Mouse (Mus musculus): ENCODE data around the gene Dolk. TPM values are rescaled to one million over a fixed set of nuclear protein-coding genes. Genes with fewer than 3 reads are reported as not detected.

Gene Dolk
- total RNA-seq, 2 experiments from 2014 or later, result 25.8 to 29.2 TPM

DNA sequence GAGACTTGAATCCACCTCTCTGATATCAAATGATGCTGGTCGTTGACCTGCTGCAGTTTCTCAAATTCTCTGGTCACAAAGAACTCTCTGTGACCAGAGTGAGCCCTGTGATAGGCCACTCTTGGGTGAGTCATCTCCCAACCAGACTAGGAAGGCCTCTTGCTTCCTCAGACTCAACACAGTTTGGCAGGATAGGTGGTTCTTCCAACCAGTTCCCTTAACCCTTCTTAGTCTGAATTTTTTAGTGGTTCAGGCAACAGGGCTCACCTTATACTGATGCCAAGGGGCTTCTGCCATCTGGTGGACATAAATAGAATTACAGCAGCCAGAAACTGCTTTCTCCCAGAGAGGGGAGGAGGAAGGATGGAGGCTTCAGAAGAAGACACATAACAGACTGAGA is 16.0 kb downstream of the Dolk start:
- DNase-seq (ENCODE audit: low spot score in 2 of 2), result peak; percentile 73 to 92
- intact Hi-C loops (cut with DNase I), result loop anchor here (10.0 kb wide), 1 partner anchor 75 kb away; no protein-coding TSS in a partner anchor

DNA sequence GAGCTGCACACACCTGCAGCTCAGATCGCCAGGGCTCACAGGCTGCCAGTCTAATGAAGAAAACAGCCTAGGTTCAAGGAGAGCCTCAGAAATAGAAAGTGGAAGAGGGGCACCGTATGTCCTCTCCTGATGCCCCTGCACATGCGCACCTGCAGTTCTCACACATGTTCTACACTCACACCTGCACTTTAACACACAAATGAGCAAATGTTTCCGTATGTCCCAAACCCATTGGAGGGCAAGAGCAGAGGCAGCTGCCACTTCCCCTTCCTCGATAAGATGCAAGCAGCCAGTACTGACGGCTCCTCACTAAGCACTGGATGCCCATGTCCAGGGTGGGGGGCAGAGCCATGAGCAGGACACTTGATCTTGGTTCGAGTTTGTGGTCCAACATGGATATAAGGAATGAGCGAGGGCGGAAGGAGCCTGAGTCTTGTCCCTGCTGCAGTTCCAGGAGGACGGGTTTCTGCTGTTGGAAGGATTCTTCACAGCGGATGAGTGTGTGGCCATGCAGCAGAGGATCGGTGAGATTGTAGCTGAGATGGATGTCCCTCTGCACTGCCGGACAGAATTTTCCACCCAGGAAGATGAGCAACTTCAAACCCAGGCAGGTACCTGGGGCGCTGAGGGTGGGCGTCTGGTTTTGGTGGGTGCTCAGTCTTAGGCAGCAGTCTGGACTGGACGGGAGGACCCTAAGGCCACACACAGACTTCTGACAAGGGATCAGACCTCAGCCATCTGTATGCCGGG is 16.7 kb downstream of the Dolk start:
- intact Hi-C loops (cut with DNase I), result loop anchor here (5.0 kb wide), 1 partner anchor 102 kb away; no protein-coding TSS in a partner anchor

DNA sequence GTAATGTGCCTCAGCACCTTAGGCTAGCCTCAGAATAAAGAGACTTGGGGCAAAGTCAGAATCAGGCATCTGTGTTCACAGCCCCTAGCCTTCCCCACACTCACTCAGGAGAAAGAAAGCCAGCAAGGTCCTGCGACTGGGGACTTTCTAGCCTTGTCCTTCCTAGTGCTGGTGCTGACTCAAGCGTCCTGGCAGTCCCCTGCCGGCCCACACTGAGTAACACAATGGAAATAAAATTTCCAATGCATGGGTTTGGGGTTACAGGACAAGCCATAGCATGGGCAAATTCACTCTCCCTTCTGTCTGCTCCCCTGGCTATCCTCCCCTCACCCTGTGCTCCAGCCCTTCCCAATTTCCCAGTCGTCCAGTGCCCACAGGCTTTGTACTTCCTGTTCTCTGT is 17.8 kb downstream of the Dolk start:
- intact Hi-C loops (cut with DNase I), result loop anchor here (5.0 kb wide), 1 partner anchor 101 kb away; no protein-coding TSS in a partner anchor
- DNase-seq (ENCODE audit: low spot score in 2 of 2), result no peak

More for the DNA sequence above, 16.7 kb downstream of the Dolk start:
- DNase-seq (ENCODE audit: low spot score in 2 of 2), result no peak

DNA sequence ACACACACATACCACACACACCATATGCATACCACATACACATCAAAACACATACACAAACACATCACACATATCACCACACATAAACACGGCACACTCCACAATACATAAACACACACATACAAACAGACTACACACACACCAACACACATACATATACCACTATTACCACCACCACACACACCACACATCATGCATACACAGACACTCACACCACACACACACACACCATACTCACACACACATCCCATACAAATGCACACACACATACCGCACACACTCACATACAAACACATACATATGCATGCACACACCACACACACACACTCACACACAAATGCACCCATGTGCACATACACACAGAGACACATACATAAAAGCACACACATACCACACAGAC is 18.7 kb downstream of the Dolk start:
- intact Hi-C loops (cut with DNase I), result loop anchor here (5.0 kb wide), 1 partner anchor 100 kb away; no protein-coding TSS in a partner anchor
- no peak for DNase-seq (ENCODE audit: low spot score in 2 of 2)

DNA sequence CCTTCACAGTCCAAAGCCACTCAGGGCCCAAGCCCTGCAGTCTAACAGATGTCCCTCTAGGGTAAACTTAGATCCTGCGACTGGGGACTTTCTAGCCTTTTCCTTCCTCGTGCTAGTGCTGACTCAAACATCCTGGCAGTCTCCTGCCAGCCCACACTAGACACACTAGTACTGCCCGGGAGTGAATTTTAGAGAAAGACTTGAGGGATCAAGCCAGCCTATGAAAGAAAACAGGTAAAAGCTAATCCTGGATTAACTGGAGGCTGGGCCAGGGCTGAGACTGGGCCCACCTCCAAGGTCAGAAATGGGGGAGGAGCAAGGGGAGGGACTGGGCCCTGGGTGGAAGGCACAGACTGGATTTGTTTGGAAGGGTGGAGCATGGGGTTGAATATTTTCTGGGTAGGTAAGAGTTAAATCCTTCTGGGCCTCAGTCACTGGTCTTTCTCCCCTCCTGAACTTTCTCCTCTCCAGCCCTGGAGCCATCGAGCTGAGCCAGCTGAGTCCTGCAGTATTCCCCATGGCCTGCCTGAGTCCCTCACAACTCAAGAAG is 19.7 kb downstream of the Dolk start:
- intact Hi-C loops (cut with DNase I), result loop anchor here (5.0 kb wide), 1 partner anchor 99 kb away; no protein-coding TSS in a partner anchor

DNA sequence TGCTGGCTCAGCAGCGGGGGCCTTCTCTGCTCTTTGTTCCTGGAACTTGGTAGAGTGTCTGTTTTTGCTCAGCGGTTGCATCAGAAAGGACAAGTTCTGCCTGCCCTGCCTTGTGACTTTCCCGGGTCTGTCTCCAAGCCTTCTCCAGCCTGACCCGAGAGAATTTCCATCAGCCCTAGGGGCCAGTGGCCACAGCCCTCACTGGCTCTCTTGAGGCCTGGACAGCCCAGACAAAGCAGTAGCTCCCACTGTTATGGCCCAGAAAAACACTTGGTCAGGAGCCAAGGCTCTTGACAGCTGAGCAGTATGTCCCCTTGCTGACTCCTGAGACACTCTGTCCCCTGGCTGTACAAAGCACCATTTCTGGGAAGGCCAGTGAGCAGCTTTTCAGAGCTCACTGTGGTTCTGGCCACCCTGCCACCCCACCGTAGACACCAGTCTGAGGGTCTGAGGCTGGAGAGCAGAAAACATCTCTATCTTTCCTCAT is 20.3 kb downstream of the Dolk start, which contains the start of gene Phyhd1:
TSS of gene Phyhd1 (plus strand) at position 437 of the 487 bp plus-strand sequence.
- DNase-seq (ENCODE audit: low spot score in 2 of 2), result peak; percentile 67 to 86
- intact Hi-C loops (cut with DNase I), result loop anchor here (1.0 to 5.0 kb wide), 2 partner anchors 28 to 99 kb away; no protein-coding TSS in a partner anchor

More for the DNA sequence above, 19.7 kb downstream of the Dolk start:
- DNase-seq (ENCODE audit: low spot score in 2 of 2), result no peak

DNA sequence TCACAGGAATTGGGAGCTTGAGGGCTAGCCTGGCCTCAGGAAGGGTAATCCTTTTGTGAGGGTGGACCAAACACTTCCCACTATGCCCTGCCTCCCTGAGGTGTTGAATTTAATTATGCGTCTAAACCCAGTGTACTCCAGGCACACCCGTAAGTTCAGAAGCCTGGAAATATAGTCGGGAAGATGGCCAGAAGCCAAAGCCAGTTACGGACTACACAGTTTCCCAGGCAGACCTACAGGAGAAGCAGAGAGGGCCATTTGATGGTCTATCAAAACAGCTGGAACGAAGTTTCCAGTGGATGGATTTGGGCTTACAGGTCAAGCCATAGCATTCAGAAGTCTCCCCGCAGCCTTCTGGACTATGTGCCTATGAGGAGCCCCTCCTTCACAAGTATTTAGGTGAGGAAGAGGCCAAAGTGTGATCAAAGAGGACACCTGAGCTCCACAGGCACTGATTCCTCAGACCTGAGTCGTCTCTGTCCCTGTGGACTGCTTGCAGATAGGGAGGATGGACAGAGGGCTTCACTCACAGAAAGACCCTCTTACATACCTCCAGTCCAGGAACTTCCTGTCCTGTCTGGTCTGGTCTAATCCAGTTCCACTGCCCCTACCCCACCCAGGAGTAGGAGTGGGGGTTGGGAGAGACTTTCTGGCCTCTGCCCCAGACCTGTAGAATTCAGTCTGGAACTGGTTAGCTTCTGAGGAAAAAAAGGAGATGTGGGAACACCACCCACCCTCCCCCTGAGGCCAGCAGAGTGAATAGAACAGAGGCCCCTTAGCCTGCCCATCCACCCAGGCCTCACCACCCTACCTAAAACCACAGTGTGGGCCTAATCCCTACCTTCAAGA is 21.2 kb downstream of the Dolk start:
- DNase-seq (ENCODE audit: low spot score in 2 of 2), result no peak
- intact Hi-C loops (cut with DNase I), result loop anchor here (1.0 to 5.0 kb wide), 2 partner anchors 27 to 98 kb away; no protein-coding TSS in a partner anchor

DNA sequence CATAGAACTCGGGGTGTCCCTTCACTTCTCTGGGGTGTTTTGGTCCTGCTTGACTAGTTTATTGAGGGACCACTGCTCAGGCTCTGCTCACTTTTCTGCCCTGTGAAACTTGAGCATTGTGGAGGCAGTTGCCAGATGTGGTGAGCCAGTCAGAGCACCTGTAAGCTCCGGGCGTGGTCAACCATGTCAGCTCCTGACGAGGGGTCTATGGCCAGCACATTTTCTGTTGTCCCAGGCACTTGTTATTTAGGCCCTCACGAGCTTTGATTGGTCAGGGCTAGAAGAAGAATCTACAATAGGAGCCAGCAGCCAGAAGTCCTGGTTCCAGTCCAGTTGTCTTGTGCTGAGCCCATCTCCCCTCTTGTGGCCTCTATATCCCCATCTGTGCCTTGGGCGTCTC is 22.3 kb downstream of the Dolk start:
- DNase-seq (ENCODE audit: low spot score in 2 of 2), result no peak
- intact Hi-C loops (cut with DNase I), result no loop called here

DNA sequence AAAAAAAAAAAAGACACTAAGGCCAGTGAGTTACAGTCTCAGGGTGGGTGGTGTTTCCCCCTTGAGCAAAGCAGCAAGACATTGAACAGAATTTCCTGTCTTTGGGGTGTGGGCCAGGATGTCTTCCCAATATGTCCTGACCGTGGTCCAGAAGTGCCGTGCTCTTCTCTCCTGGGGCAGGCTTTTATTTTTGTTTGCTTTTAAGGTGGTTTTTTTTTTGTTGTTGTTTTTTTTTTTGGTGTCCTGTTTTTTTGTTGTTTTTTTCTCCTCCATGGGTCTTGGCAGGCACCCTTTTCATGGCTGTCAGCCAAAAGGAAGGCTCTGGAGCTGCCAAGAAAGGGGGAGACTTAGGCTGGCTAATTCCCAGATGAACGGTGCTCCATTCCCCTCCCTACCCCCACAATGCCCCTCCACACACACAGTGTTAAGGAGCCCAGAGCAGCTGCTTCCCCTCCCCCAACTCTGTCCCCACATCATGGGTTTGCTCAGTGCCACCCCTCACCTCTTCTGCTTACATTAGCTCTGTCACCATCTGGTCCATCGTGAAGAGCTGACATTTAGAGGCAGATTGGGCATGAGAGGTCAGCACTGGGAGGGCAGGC is 23.2 kb downstream of the Dolk start:
- DNase-seq (ENCODE audit: low spot score in 2 of 2), result peak; percentile 72 to 74
- intact Hi-C loops (cut with DNase I), result no loop called here

DNA sequence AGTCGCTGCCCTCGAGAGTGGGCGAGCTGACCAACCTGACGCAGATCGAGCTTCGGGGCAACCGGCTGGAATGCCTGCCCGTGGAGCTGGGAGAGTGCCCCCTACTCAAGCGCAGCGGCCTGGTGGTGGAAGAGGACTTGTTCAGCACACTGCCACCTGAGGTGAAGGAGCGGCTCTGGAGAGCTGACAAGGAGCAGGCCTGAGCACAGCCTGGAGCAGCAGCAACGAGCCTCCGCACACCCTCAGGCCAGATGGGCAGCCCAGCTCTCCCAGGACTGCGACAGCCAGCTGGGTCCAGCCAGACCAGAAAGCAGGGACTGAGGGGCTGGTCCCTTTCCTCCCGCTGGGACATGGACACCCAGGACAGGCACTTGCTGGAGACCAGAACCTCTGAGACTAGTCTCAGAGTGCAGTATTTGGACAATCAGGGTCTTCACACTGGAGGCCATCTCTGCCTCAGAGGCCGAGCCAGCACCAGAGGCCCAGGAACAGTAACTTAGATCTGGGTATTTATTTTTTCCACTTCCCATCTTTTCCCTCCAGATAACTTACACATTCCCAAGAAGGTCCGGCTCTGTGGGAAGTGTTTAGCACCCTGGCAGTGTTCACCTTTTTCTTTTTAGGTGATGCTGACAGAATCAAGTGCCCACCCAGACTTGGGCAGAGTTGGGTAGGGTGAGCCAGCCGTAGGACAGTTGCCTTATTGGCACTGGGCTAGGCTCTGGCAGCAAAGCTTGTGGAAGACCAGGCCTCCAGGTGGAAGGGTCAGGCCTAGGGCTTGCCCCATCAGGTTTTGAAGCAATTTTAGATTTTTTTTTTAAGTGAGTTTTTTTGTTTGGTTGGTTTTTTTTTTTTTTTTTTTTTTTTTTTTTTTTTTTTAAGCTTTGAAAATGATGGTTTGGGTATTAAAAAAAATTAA is 24.0 kb downstream of the Dolk start:
- intact Hi-C loops (cut with DNase I), result no loop called here

DNA sequence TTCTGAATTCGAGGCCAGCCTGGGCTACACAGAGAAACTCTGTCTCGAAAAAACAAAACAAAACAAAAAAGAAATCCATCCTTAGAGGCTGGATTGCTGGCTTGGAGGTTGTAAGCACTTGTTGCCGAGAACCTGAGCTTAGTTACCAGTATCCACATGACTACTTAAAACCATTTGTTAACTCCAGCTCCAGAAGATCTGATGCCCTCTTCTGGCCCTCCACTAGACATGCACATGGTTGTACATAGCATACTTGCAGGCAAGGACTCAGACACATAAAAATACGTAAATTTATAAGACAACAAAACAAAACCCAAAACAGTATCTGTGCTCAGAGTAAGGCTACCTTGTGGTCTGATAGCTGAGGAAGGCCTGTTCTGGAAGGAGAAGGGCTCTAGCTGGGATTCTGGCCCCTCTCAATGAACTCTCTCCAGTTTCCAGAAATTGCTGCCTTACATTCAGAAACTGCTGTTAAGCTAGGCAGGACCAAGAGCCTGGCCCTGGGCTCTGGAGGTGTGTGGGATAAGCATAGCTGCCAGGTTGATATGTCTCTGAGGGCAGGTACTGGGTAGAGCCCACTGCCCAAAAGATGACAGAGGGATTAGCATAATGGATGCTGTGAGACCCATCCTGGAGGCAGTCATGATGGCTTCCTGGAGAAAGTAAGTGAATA is 24.9 kb downstream of the Dolk start:
- intact Hi-C loops (cut with DNase I), result no loop called here
- no peak for DNase-seq (ENCODE audit: low spot score in 2 of 2)

More for the DNA sequence above, 24.0 kb downstream of the Dolk start:
- DNase-seq (ENCODE audit: low spot score in 2 of 2), result no peak

DNA sequence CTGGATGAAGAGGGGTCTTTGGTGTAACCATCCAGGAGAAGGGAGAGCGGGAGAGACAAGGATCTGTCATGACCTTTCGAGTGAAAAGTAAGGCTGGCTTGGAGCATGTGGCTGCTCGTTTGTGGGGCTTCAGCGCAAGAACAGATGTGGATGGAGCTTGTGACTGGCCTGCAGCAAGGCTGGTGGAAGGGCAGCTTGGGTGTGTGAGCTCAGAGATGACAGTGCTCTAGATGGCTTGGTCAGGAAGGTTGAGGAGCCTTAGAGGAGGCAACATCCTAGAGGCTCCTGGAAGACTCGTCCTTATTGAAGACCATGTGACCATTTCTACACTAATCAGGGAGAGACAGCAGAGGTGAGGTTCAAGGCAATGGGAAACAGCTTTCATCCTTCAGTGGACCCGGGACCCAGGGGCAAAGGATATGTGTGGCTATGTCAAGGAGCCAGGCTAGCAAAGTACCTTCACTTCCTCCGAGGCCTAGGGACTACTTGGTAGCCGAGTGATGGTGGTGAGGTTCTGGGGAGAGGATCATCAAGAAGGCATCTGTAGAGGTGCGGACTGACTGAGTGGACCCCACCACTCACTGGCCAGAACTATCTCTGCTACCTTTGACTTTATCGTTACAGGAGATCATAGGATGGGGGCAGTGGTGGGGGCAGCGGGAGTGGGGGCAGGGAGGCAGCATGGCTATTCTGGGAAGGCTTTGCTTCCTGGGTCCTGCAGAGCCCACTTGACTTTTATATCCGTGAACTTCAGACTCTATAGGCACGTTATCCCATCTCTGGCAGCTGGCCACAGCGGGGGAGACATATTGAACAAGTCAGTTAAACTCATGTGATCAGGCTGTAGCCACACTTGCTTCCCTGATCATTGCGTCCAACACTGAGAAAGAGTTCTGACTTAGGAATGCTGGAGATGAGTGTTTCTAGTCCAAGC is 26.7 kb downstream of the Dolk start:
- DNase-seq (ENCODE audit: low spot score in 2 of 2), result no peak
- intact Hi-C loops (cut with DNase I), result no loop called here

DNA sequence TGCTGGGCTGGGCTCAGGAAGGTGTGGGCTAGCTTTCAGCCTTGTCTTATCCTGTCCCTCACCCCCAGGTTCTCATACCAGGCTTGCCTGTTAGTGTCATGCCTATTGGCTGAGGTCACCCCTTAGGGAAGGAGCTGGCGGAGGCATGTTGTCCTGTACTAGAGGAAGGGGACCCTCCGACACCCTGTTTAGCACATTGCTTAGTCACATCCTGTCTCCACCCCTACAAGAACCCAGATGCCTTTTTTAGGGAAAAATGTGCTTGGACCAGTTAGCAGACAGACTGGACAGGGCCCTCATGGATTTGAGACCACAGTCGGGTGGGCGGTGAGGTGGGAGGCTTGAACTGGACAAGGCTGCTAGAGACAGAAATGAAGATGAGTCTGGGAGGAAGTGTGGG is 27.5 kb downstream of the Dolk start:
- DNase-seq (ENCODE audit: low spot score in 2 of 2), result no peak
- intact Hi-C loops (cut with DNase I), result no loop called here

DNA sequence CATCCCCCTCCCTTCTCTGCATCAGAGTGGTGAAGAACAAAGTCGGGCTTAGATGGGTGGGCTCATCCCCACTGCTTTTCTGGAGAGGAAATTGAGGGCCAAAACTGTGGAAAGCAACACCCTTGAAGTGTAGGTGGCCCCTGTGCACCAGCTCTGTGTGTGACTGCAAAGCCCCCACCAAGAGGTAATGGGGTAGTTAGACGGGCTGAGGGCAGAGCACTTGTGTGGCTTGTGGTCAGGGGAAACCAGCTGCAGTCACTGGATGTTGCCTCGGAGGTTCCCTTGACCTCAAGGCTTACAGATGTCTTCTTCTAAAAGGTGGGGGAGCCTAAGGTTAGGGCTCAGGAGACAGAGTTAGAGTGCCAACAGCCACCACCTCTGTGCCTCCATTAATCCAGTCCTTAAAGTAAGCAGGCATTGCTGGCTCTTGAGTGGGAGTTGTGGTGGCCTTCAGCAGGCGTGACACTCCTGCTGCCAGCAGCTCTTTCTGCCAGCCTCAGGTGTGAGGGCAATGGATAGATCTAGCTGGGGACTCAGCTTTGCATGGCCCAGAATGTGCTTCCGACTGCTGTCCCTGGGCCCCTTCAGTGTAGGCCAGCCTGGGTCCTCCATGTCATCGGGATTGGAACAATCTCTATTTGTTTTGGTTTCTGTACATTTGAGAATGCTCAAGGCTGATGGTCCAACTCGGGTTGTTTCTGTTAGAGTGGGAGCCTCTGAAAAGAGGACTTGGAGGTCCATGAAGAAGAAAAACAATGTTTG is 28.3 kb downstream of the Dolk start:
- intact Hi-C loops (cut with DNase I), result no loop called here
- no peak for DNase-seq (ENCODE audit: low spot score in 2 of 2)

DNA sequence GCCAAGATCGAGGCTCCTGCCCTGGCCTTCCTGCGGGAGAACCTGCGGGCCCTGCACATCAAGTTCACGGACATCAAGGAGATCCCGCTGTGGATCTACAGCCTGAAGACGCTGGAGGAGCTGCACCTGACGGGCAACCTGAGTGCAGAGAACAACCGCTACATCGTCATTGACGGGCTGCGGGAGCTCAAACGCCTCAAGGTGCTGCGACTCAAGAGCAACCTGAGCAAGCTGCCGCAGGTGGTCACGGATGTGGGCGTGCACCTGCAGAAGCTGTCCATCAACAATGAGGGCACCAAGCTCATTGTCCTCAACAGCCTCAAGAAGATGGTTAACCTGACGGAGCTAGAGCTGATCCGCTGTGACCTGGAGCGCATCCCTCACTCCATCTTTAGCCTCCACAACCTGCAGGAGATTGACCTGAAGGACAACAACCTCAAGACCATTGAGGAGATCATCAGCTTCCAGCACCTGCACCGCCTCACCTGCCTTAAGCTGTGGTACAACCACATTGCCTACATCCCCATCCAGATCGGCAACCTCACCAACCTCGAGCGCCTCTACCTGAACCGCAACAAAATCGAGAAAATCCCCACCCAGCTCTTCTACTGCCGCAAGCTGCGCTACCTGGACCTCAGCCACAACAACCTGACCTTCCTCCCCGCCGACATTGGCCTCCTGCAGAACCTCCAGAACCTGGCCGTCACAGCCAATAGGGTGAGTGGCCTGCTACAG is 29.4 kb downstream of the Dolk start:
- intact Hi-C loops (cut with DNase I), result no loop called here
- no peak for DNase-seq (ENCODE audit: low spot score in 2 of 2)

All from left cerebral cortex, postnatal 14 days (tissue).